Mouse (Mus musculus) cerebellum, adult 2 months (tissue): ENCODE data around the gene Iqsec1. TPM values are rescaled to one million over a fixed set of nuclear protein-coding genes. Genes with fewer than 3 reads are reported as not detected.
A peak's percentile ranks its signal among the peaks of the same experiment; 100 is the strongest.

Experiments
- DNase-seq, 2 experiments: peaks; one replicate each; pipeline ENCODE4 v3.0.0; 2021
- H3K27ac ChIP-seq: fragments of 200-500 bp; 2 replicates; pipeline ENCODE4 v1.5.1; 2012; ENCODE audit warnings: low read length, control low read depth, inconsistent platforms; ENCODE audit not compliant: insufficient read depth
- H3K27me3 ChIP-seq: fragments of 200-500 bp; 2 replicates; pipeline ENCODE4 v1.6.1; 2012; ENCODE audit warnings: inconsistent platforms, mild to moderate bottlenecking, low read length, moderate library complexity; ENCODE audit not compliant: control insufficient read depth, insufficient read depth
- H3K4me1 ChIP-seq: fragments of 200-500 bp; 2 replicates; pipeline ENCODE4 v1.6.1; 2011; ENCODE audit warnings: low read length; ENCODE audit not compliant: control insufficient read depth, insufficient read depth
- H3K4me3 ChIP-seq: fragments of 200-500 bp; replicated peaks from 2 replicates; pipeline ENCODE3; 2011; ENCODE audit warnings: mild to moderate bottlenecking, low read depth, low read length, control low read depth; ENCODE audit not compliant: insufficient read depth
- CTCF ChIP-seq: fragments of 200-500 bp; IDR thresholded peaks from 2 replicates; pipeline ENCODE4 v1.5.1; 2011; ENCODE audit warnings: low read depth, mild to moderate bottlenecking, control low read depth, low read length, moderate library complexity, borderline replicate concordance; ENCODE audit not compliant: insufficient read depth
- POLR2A ChIP-seq: fragments of 200-500 bp; IDR thresholded peaks from 2 replicates; pipeline ENCODE4 v1.6.1; 2011; ENCODE audit warnings: low read length, control low read depth, borderline replicate concordance; ENCODE audit not compliant: insufficient read depth
- WGBS: fragments of 180-500 bp; shearing (Covaris S2); methylation state at CpG from one replicate; pipeline ENCODE4 v1.1.7; 2018; 5-methylcytosine and 5-hydroxymethylcytosine counted together
- polyA plus RNA-seq: library from polyadenylated mRNA; depleted of rRNA; stranded (reverse); fragments of >200 nt; gene quantifications from 2 replicates; pipeline ENCODE4 v1.2.3, GENCODE M21; 2012

Iqsec1 gene
- polyA plus RNA-seq, 1 experiment = 249 TPM

- peak in 1 of 2 experiments; percentile 33 for DNase-seq
- peak overlapping the region; percentile 83 for H3K27ac ChIP-seq
- TF ChIP-seq POLR2A (no peak), CTCF (no peak)
- peaks cover 55% of the 10 kb centered on the region for H3K4me1 ChIP-seq
- 15% methylated on average over 4 of the region's 4 CpGs for WGBS
- H3K27me3 ChIP-seq = no peaks in the 10 kb centered on the region
- no peak overlapping the region for H3K4me3 ChIP-seq
Measured at GRCm38 (mm10) chr6:90783945-90784344, 204.5 kb downstream of the Iqsec1 start.

GRCm38 (mm10) chr6:90783176-90783575, 205.3 kb downstream of the Iqsec1 start:
- Histone ChIP-seq H3K27ac (no peak overlapping the region), H3K4me3 (no peak overlapping the region), H3K27me3 (no peaks in the 10 kb centered on the region), H3K4me1 (peaks cover 55% of the 10 kb centered on the region)
- TF ChIP-seq POLR2A = no peak
- TF ChIP-seq CTCF = no peak
- DNase-seq = no peak

- no peaks in the 10 kb centered on the region for H3K27me3 ChIP-seq
- no peak overlapping the region for H3K4me3 ChIP-seq
- peaks cover 50% of the 10 kb centered on the region for H3K4me1 ChIP-seq
- WGBS = 9% methylated on average over 19 of the region's 19 CpGs
- peak; percentile 57 to 71 for DNase-seq
- H3K27ac ChIP-seq = peak overlapping the region; percentile 14
- TF ChIP-seq POLR2A = no peak
- no peak for TF ChIP-seq CTCF
Measured at GRCm38 (mm10) chr6:90781921-90782770, 206.3 kb downstream of the Iqsec1 start.

GRCm38 (mm10) chr6:90780532-90780931, 208.0 kb downstream of the Iqsec1 start:
- no peak for TF ChIP-seq CTCF
- no peak for TF ChIP-seq POLR2A
- Histone ChIP-seq H3K27ac (no peak overlapping the region), H3K27me3 (no peaks in the 10 kb centered on the region), H3K4me3 (no peak overlapping the region), H3K4me1 (peaks cover 47% of the 10 kb centered on the region)
- WGBS = 42% methylated on average over 2 of the region's 2 CpGs
- no peak for DNase-seq

- Histone ChIP-seq H3K27me3 (no peaks in the 10 kb centered on the region), H3K27ac (no peak overlapping the region), H3K4me1 (peaks cover 45% of the 10 kb centered on the region), H3K4me3 (no peak overlapping the region)
- no peak for TF ChIP-seq CTCF
- TF ChIP-seq POLR2A = no peak
- 31% methylated on average over 6 of the region's 6 CpGs for WGBS
- DNase-seq = no peak
Measured at GRCm38 (mm10) chr6:90778841-90779240, 209.6 kb downstream of the Iqsec1 start.

GRCm38 (mm10) chr6:90777302-90777701, 211.2 kb downstream of the Iqsec1 start:
- H3K27me3 ChIP-seq = no peaks in the 10 kb centered on the region
- H3K4me3 ChIP-seq = no peak overlapping the region
- peaks cover 43% of the 10 kb centered on the region for H3K4me1 ChIP-seq
- WGBS = 90% methylated on average over 1 of the region's 1 CpGs
- no peak for DNase-seq
- H3K27ac ChIP-seq = no peak overlapping the region
- TF ChIP-seq POLR2A (no peak), CTCF (no peak)

- Histone ChIP-seq H3K4me1 (peaks cover 39% of the 10 kb centered on the region), H3K4me3 (no peak overlapping the region), H3K27ac (no peak overlapping the region), H3K27me3 (no peaks in the 10 kb centered on the region)
- TF ChIP-seq POLR2A (no peak), CTCF (no peak)
- WGBS = 96% methylated on average over 1 of the region's 1 CpGs
- no peak for DNase-seq
Measured at GRCm38 (mm10) chr6:90775606-90776005, 212.9 kb downstream of the Iqsec1 start.

GRCm38 (mm10) chr6:90773811-90774233, 214.7 kb downstream of the Iqsec1 start:
- peaks cover 40% of the 10 kb centered on the region for H3K4me1 ChIP-seq
- DNase-seq = peak; percentile 77 to 84
- H3K4me3 ChIP-seq = no peak overlapping the region
- TF ChIP-seq POLR2A (no peak), CTCF (no peak)
- peak overlapping the region; percentile 20; the same call in 1 of the 2 replicates for H3K27ac ChIP-seq
- no peaks in the 10 kb centered on the region for H3K27me3 ChIP-seq
